Mouse (Mus musculus): ENCODE measurements around the gene Krt14.

The Krt14 gene

DNA sequence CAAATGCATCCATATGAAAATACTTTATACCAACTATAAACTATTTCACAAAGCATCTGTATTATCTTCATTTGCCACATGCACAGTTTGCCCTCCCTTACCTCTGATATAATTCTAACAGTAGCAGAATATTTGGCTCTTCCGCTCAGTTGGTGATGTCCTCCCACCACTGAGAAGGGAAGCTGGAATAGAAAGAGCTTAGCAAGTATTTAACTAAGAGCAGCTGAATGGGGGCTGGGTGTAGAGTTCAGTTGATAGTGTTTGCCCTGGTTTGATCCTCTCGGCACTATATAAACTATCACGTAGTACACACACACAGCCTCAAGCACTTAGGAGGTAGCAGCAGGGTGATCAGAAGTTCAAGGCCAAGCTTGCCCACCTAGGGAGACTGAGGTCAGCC lies 28.1 kb downstream of the Krt14 start:
- Histone ChIP-seq H3K9me3 (ENCODE audit: low read length) (no peaks in the 10 kb centered on the region), H3K36me3 (ENCODE audit: insufficient read depth, low read length) (no peaks in the 10 kb centered on the region), H3K4me1 (replicated peaks; ENCODE audit: low read depth, low read length) (no peaks in the 10 kb centered on the region), H3K27me3 (ENCODE audit: insufficient read depth, low read length) (peaks cover 3% of the 10 kb centered on the region; the same call in 1 of the 2 replicates), H3K4me3 (replicated peaks; ENCODE audit: low read length) (no peak overlapping the region)
- no peak for TF ChIP-seq NANOG (IDR thresholded peaks at IDR 0.05; ENCODE audit: borderline replicate concordance, low read length)

DNA sequence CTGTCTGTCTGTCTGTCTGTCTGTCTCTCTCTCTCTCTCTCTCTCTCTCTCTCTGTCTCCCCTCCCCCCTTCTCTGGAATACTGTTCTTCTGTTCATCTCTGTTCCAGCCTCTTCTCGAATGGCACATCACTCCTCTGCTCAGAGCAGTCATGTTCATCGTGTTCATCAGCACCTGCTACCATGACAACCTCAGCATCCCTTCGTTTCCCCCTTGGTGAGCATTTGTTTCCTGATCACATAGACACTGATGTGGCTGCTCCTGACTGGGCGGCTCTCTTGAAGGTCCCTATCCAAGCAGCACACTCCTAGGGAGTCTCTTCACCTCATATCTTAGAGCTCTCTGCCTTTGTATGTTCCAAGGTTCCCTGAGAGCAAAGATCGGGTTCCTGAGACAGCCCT lies 29.0 kb downstream of the Krt14 start:
- peaks cover 3% of the 10 kb centered on the region; the same call in 1 of the 2 replicates for H3K27me3 ChIP-seq (ENCODE audit: insufficient read depth, low read length)
- no peaks in the 10 kb centered on the region for H3K4me1 ChIP-seq (replicated peaks; ENCODE audit: low read depth, low read length)
- TF ChIP-seq CTCF (conservative IDR thresholded peaks at IDR 0.05; ENCODE audit: low read length) (no peak), NANOG (IDR thresholded peaks at IDR 0.05; ENCODE audit: borderline replicate concordance, low read length) (no peak), POU5F1 (IDR thresholded peaks at IDR 0.05; ENCODE audit: borderline replicate concordance, low read length) (no peak)
- H3K36me3 ChIP-seq (ENCODE audit: insufficient read depth, low read length), result no peaks in the 10 kb centered on the region
- H3K9me3 ChIP-seq (ENCODE audit: low read length), result no peaks in the 10 kb centered on the region
- H3K4me3 ChIP-seq (replicated peaks; ENCODE audit: low read length), result no peak overlapping the region

DNA sequence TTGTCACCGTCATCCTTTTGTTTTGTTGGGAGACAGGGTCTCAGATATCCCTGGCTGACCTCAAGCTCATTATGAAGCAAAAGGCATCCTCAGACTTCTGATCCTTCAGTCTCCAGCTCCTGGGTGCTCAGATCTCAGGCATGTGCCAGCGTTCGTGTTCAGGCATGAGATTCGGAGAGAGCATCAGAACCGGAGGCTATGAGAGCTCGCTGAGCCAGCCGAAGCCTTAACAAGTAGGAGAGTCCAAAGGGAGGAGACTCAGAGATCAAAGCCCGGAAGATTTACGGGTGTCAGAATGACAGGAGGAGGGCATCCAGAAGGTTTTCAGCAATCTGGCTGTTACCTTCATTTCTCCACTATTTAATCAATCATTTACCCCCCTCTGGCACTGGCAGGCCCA lies 30.6 kb downstream of the Krt14 start:
- no peak overlapping the region for H3K4me3 ChIP-seq (replicated peaks; ENCODE audit: low read length)
- no peaks in the 10 kb centered on the region for H3K36me3 ChIP-seq (ENCODE audit: insufficient read depth, low read length)
- H3K27me3 ChIP-seq (ENCODE audit: insufficient read depth, low read length), result peaks cover 3% of the 10 kb centered on the region; the same call in 1 of the 2 replicates
- H3K9me3 ChIP-seq (ENCODE audit: low read length), result no peaks in the 10 kb centered on the region
- H3K4me1 ChIP-seq (replicated peaks; ENCODE audit: low read depth, low read length), result no peaks in the 10 kb centered on the region
- TF ChIP-seq NANOG (IDR thresholded peaks at IDR 0.05; ENCODE audit: borderline replicate concordance, low read length) (no peak), POU5F1 (IDR thresholded peaks at IDR 0.05; ENCODE audit: borderline replicate concordance, low read length) (no peak), CTCF (conservative IDR thresholded peaks at IDR 0.05; ENCODE audit: low read length) (no peak)

DNA sequence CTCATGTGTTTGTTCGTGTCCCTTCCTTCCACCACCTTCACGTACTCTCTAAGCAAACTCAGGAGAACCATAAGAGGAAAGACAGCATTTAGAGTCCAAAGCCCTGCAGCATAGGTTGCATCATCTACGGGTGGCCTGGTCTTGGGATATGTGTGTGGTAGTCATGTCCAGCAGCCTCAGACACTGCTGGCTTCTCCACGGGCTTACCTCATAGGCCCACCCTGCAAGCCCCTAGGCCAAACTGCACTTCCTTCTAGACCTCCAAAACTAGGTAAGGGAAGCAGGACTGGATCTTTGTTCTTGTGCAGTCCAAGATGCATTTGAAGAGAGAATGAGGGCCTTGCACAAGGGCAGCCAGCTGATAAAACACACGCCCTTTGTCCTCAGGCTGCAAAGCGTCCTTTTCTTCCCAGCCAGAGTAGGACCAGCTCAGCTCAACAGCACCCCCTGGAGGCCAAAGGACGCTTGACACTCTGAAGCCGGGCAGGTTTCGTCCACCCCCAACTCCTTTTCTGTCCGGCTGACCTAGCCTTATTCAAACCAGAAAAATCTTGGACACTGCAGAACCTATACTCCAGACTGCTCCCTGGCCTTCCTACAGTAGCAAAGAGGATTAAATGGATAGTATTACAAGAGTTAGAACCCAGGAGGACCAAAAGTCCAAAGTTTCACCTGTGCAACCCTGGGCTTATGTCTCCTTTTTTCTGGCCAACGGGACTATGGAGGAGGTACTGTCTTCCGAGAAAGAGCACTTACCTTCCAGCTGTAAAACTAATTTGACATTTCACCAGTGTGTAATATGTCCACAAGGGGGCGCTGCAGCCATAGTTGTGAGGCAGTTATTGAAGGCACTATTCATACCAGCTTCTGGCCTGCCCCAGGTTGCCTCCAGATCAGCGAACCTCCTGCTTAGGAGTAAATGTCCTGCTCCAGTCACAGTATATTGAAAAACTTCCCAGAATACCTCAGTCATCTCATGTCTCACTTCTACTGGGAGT lies 38.3 kb downstream of the Krt14 start:
- Histone ChIP-seq H3K9me3 (ENCODE audit: low read length) (no peaks in the 10 kb centered on the region), H3K36me3 (ENCODE audit: insufficient read depth, low read length) (no peaks in the 10 kb centered on the region), H3K27me3 (ENCODE audit: insufficient read depth, low read length) (peaks cover 8% of the 10 kb centered on the region), H3K4me1 (replicated peaks; ENCODE audit: low read depth, low read length) (peaks cover 22% of the 10 kb centered on the region), H3K4me3 (replicated peaks; ENCODE audit: low read length) (0 out of 2 replicates have a peak overlapping the region, but pooled peaks have one; percentile 8)
- TF ChIP-seq CTCF (conservative IDR thresholded peaks at IDR 0.05; ENCODE audit: low read length), result peak; percentile 49
- TF ChIP-seq POU5F1 (IDR thresholded peaks at IDR 0.05; ENCODE audit: borderline replicate concordance, low read length), result no peak
- TF ChIP-seq NANOG (IDR thresholded peaks at IDR 0.05; ENCODE audit: borderline replicate concordance, low read length), result no peak

DNA sequence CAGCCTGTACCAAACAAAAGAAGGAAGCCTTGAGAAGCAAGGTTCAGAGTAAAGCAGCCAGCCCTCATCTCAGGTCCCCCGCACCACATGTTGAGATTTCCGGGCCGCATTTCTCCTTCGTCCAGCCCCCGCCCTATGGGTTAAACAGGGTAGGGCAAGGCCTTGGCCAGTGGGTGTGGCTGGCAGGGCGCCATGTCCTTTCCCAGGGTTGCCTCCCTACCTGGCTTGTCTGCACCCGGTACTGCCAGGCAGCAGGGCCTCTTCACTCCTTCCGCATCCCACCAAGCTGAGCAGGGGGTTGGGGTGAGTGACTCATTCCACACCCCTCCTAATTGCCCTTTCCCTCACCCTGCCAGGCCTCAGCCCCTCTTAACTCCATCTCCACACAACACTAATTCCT lies 39.3 kb downstream of the Krt14 start:
- TF ChIP-seq NANOG (IDR thresholded peaks at IDR 0.05; ENCODE audit: borderline replicate concordance, low read length) (no peak), POU5F1 (IDR thresholded peaks at IDR 0.05; ENCODE audit: borderline replicate concordance, low read length) (no peak), CTCF (conservative IDR thresholded peaks at IDR 0.05; ENCODE audit: low read length) (0 out of 2 replicates have a peak, but pooled peaks have one; percentile 4)
- no peak overlapping the region for H3K4me3 ChIP-seq (replicated peaks; ENCODE audit: low read length)
- H3K27me3 ChIP-seq (ENCODE audit: insufficient read depth, low read length), result peaks cover 8% of the 10 kb centered on the region
- peaks cover 23% of the 10 kb centered on the region for H3K4me1 ChIP-seq (replicated peaks; ENCODE audit: low read depth, low read length)
- no peaks in the 10 kb centered on the region for H3K9me3 ChIP-seq (ENCODE audit: low read length)
- no peaks in the 10 kb centered on the region for H3K36me3 ChIP-seq (ENCODE audit: insufficient read depth, low read length)

DNA sequence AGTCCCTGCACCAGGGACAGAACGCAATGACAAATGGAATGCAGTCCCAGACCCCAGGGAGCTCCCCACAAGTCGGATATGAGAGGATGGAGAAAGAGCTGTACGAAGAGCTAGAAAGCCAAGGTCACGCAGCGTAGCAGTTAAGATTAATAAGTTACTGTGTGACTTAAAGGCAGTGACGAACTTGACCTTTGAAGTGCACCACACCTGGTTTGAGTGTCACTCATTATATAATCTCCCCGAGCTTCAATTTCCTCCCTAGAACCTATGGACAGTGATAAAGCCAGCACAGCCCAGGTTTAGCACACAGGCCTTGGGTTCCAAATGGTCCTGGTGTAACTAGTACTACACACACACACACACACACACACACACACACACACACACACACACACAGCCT lies 43.0 kb downstream of the Krt14 start:
- Histone ChIP-seq H3K36me3 (ENCODE audit: insufficient read depth, low read length) (no peaks in the 10 kb centered on the region), H3K4me1 (replicated peaks; ENCODE audit: low read depth, low read length) (peaks cover 23% of the 10 kb centered on the region), H3K9me3 (ENCODE audit: low read length) (no peaks in the 10 kb centered on the region), H3K4me3 (replicated peaks; ENCODE audit: low read length) (no peak overlapping the region), H3K27me3 (ENCODE audit: insufficient read depth, low read length) (peaks cover 8% of the 10 kb centered on the region)
- TF ChIP-seq POU5F1 (IDR thresholded peaks at IDR 0.05; ENCODE audit: borderline replicate concordance, low read length) (no peak), CTCF (conservative IDR thresholded peaks at IDR 0.05; ENCODE audit: low read length) (no peak), NANOG (IDR thresholded peaks at IDR 0.05; ENCODE audit: borderline replicate concordance, low read length) (no peak)

DNA sequence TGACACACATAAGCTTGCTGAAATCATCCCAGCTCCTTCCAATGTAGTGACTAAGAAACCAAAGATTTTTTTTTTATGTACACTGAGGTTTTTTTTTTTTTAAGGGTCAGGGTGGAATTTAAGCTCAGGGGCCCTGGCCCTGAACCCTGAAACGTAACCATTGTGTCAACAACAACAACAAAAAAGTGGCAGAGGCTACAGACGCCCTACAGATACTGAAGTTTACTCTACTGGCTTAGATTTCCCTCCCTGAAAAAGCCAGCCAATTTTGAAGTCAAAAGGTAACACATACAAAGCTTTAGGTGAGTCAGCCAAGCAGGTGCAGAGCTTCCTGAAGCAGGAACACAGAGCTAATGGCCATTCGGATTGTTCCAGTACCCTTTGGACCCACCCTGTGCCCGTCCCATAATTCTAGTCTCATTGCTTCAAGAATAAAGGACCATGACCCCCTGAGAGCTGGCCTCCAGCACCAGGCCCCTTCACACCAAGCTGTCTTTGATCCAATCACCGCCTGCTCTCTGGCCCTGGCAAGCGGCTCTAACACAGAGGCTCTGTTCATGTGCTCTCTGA lies 49.4 kb downstream of the Krt14 start:
- Histone ChIP-seq H3K4me3 (replicated peaks; ENCODE audit: low read length) (no peak overlapping the region), H3K27me3 (ENCODE audit: insufficient read depth, low read length) (no peaks in the 10 kb centered on the region), H3K4me1 (replicated peaks; ENCODE audit: low read depth, low read length) (peaks cover 24% of the 10 kb centered on the region), H3K36me3 (ENCODE audit: insufficient read depth, low read length) (no peaks in the 10 kb centered on the region), H3K9me3 (ENCODE audit: low read length) (no peaks in the 10 kb centered on the region)
- TF ChIP-seq CTCF (conservative IDR thresholded peaks at IDR 0.05; ENCODE audit: low read length), result no peak
- TF ChIP-seq NANOG (IDR thresholded peaks at IDR 0.05; ENCODE audit: borderline replicate concordance, low read length), result no peak
- no peak for TF ChIP-seq POU5F1 (IDR thresholded peaks at IDR 0.05; ENCODE audit: borderline replicate concordance, low read length)

DNA sequence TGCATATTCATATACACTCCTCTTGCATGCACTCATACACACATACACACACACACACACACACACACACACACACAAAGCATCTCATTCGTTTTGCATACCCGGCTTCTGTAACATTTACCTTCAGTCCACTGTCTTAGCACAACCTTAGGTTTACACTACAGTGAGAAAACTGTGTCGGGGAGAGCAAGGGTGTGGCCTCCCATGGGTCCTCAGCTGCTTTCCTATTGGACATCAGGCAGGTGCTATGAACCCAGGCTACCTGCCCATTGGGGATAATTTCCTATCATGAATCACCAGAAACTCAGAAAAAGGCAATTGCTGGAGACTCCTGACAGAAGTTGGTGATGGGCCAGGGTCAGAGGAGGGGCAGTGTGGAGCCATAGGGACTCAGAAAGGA lies 50.0 kb downstream of the Krt14 start:
- Histone ChIP-seq H3K36me3 (ENCODE audit: insufficient read depth, low read length) (no peaks in the 10 kb centered on the region), H3K4me1 (replicated peaks; ENCODE audit: low read depth, low read length) (peaks cover 27% of the 10 kb centered on the region), H3K27me3 (ENCODE audit: insufficient read depth, low read length) (0 out of 2 replicates have a peak, but pooled peaks cover under 1% of the 10 kb centered on the region), H3K9me3 (ENCODE audit: low read length) (no peaks in the 10 kb centered on the region), H3K4me3 (replicated peaks; ENCODE audit: low read length) (no peak overlapping the region)
- TF ChIP-seq CTCF (conservative IDR thresholded peaks at IDR 0.05; ENCODE audit: low read length), result no peak
- TF ChIP-seq NANOG (IDR thresholded peaks at IDR 0.05; ENCODE audit: borderline replicate concordance, low read length), result no peak
- TF ChIP-seq POU5F1 (IDR thresholded peaks at IDR 0.05; ENCODE audit: borderline replicate concordance, low read length), result no peak
